Mouse (Mus musculus) forebrain, embryonic 13.5 days (tissue): ENCODE data around the gene Mgme1. TPM values are rescaled to one million over a fixed set of nuclear protein-coding genes. Genes with fewer than 3 reads are reported as not detected.

Source experiments
- ATAC-seq: fragments of 200-750 bp; cut with Nextera tagmentation; 2 replicates; pipeline ENCODE4 v1.8.0; 2017
- H3K27ac ChIP-seq: fragments of 300-500 bp; sonication (generic); 2 replicates; pipeline ENCODE4 v1.5.1; 2015; ENCODE audit warnings: inconsistent platforms, mild to moderate bottlenecking, moderate library complexity
- H3K27me3 ChIP-seq: fragments of 300-500 bp; sonication (generic); 2 replicates; pipeline ENCODE4 v1.6.1; 2015; ENCODE audit warnings: mild to moderate bottlenecking, inconsistent platforms
- H3K36me3 ChIP-seq: fragments of 300-500 bp; sonication (generic); 2 replicates; pipeline ENCODE4 v1.6.1; 2015; ENCODE audit warnings: mild to moderate bottlenecking, inconsistent platforms; ENCODE audit not compliant: poor library complexity, severe bottlenecking
- H3K4me1 ChIP-seq: fragments of 300-500 bp; sonication (generic); 2 replicates; pipeline ENCODE4 v1.6.1; 2015; ENCODE audit warnings: inconsistent platforms
- H3K4me2 ChIP-seq: fragments of 300-500 bp; sonication (generic); 2 replicates; pipeline ENCODE4 v1.6.1; 2015; ENCODE audit warnings: inconsistent platforms, mild to moderate bottlenecking, moderate library complexity
- H3K4me3 ChIP-seq: fragments of 300-500 bp; sonication (generic); 2 replicates; pipeline ENCODE4 v1.5.1; 2015; ENCODE audit warnings: mild to moderate bottlenecking, inconsistent platforms
- H3K9ac ChIP-seq: fragments of 300-500 bp; sonication (generic); 2 replicates; pipeline ENCODE4 v1.6.1; 2015; ENCODE audit warnings: mild to moderate bottlenecking, inconsistent platforms
- H3K9me3 ChIP-seq: fragments of 300-500 bp; sonication (generic); replicated peaks from 2 replicates; pipeline ENCODE4 v1.6.1; 2016; ENCODE audit warnings: inconsistent platforms
- whole genome bisulfite sequencing: fragments of 180-500 bp; shearing (Covaris S2); methylation state at CpG from one replicate; pipeline ENCODE4 v1.1.7; 2015; 5-methylcytosine and 5-hydroxymethylcytosine counted together
- polyA plus RNA-seq: library from polyadenylated mRNA; unstranded; fragments of >200 nt; fragmentation: Nextera tagmentation; extraction: Ambion mirVana; gene quantifications from 2 replicates; pipeline ENCODE4 v1.2.1, GENCODE M21; 2015

Gene Mgme1
- polyA plus RNA-seq, 1 experiment from 2014 or later = 14.9 TPM

DNA sequence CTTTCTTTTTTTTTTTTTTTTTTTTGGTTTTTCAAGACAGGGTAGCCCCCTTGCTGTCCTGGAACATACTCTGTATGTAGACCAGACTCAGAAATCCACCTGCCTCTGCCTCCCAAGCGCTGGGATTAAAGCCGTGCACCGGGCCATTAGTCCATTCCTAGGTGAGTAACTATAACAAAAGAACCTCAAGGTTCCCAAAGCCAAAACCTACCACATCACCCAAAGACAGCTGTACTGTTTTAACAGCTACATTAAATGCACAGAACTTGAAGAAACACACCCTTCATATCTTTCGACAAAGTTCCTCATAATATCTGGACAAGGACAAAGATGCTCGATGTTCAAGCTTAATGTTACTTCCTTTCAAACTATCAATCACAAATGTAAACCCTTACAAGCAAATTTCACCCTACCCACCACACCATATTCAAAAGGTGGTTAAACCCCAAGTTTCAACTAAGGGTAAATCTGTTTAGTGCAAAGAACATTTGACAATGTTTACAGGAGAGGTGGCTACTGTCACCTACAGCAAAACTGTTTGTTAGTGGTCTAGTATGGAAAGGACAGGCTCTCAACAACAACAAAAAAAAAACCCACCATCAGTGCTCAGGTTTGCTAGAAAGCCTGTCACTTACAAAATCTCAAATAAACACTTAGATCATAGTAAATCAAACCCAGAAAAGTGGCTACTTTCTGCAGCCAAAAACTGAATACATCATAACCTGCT is 3.3 kb upstream of the Mgme1 start:
- 53% methylated on average over 5 of the region's 5 CpGs for WGBS
- Histone ChIP-seq H3K9ac (no peak overlapping the region), H3K4me1 (peaks cover 40% of the 10 kb centered on the region), H3K36me3 (no peaks in the 10 kb centered on the region), H3K27me3 (no peaks in the 10 kb centered on the region), H3K27ac (no peak overlapping the region), H3K4me3 (no peak overlapping the region), H3K4me2 (peak overlapping the region; percentile 74), H3K9me3 (no peaks in the 10 kb centered on the region)
- no peak for ATAC-seq

DNA sequence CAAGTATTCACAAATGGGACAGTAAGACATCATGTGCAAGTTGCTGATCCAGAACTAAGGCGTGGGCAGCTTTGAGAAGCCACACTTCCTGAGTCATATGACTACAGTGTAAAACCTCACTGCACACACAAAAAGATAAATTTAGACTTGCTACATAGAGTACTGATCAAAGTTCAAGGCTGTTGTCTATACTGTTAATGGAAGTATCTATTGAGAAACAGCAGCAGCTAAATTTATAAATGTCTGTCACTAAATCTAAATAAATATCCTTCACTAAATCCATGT is 2.8 kb upstream of the Mgme1 start:
- peak overlapping the region; percentile 74 for H3K4me2 ChIP-seq
- no peak overlapping the region for H3K27ac ChIP-seq
- H3K9ac ChIP-seq = no peak overlapping the region
- 55% methylated on average over 1 of the region's 1 CpGs for WGBS
- peaks cover 42% of the 10 kb centered on the region for H3K4me1 ChIP-seq
- no peaks in the 10 kb centered on the region for H3K36me3 ChIP-seq
- H3K9me3 ChIP-seq = no peaks in the 10 kb centered on the region
- H3K27me3 ChIP-seq = no peaks in the 10 kb centered on the region
- ATAC-seq = no peak
- peak overlapping the region; percentile 91; the same call in 1 of the 2 replicates for H3K4me3 ChIP-seq

DNA sequence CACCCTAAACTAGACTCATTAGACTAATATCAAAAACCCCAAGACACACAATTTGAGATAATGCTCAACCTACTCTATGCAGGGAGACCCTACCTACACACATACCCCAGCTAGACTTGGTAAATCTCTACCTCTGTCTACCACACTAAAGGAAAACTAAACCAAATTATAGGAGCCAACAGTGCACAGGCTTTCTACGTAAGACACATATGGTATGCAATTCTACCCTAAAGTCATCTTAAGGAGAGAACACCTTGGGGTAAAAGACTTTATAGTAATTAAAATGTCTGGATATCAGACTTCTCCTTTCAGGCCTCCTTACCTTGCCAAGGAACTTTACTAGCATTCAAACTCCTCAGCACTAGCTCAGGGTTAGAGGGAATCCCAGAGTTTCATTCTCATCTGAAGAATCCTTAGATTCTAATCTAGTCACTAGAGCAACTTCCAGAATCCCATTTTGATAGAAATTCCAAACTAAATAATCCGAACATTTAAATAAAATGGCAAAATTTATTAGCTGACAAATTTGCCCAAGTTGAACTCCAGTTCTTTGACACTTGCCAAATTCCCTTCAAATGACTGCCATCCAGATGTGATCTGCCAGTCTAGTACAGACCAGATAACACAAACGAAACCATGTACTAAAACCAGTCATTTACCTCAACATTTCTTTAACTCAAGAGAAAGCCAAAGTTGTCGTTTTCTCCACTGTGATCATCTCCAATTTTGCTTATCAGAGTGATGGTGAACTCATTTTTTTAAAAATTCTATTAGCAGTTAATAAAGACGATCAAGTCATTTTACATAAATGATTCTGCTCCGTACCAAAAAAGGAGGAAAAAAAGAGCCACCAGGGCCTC is 1.8 kb upstream of the Mgme1 start:
- Histone ChIP-seq H3K9ac (peak overlapping the region; percentile 98), H3K36me3 (no peaks in the 10 kb centered on the region), H3K4me2 (peak overlapping the region; percentile 74), H3K9me3 (no peaks in the 10 kb centered on the region), H3K4me3 (peak overlapping the region; percentile 91), H3K4me1 (peaks cover 42% of the 10 kb centered on the region), H3K27me3 (no peaks in the 10 kb centered on the region), H3K27ac (no peak overlapping the region)
- WGBS = 7% methylated on average over 6 of the region's 6 CpGs
- ATAC-seq = no peak

DNA sequence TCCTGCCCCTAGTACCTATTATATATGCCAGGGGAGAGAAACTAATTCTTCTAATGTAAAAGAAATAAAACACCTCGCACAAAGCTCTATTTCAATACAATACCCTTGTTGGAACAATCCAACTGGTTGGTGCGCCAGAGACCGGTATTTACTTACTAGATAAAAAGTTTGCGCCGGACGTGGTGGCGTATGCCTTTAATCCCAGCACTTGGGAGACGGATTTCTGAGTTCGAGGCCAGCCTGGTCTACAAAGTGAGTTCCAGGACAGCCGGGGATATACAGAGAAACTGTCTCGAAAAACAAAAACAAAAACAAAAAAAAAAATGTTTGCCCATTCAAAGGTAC is 1.2 kb upstream of the Mgme1 start:
- Histone ChIP-seq H3K36me3 (no peaks in the 10 kb centered on the region), H3K27ac (no peak overlapping the region), H3K9ac (peak overlapping the region; percentile 98), H3K9me3 (no peaks in the 10 kb centered on the region), H3K27me3 (no peaks in the 10 kb centered on the region), H3K4me2 (peak overlapping the region; percentile 74), H3K4me3 (peak overlapping the region; percentile 91), H3K4me1 (peaks cover 42% of the 10 kb centered on the region)
- 2% methylated on average over 11 of the region's 11 CpGs for WGBS
- no peak for ATAC-seq

DNA sequence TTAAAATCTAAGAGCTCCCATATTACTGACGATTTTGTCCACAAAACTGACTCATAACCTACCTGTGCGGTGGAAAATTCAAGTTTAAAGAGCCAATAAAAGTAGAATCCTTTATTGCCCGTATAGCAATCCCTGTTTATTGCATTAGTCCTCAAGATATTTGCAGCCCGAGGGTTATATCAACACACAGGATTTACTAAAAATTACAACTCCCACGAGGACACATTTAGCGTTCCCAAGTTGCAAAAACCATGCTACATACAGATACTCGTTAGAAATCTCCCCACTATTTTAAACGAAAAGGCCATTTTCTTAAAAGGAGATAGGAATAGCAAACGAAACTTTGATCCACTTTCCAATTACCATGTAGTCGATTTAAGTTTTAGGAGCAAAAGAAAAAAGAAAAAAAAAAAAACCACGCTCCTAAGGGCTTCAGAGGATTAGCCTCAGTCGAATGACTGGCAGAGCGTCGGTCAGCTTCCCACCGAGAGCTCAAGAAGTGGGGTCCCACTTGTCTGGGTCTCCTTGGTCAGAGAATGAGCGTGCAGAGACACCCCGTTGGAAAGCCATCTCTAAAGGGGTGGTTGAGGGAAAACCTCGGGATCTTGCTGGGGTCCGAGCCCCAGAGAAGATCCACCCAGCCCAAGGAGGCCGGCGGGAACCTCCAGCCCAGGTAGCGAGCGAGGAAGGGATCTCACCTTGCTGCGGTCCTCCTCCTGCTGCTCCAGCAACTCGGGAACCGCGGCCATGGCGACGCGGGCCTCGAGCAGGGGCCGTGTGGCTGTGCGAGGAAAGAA is 586 bp upstream of the Mgme1 start:
- H3K9ac ChIP-seq = peak overlapping the region; percentile 98
- no peaks in the 10 kb centered on the region for H3K9me3 ChIP-seq
- H3K27me3 ChIP-seq = no peaks in the 10 kb centered on the region
- peak overlapping the region; percentile 74 for H3K4me2 ChIP-seq
- H3K36me3 ChIP-seq = no peaks in the 10 kb centered on the region; the same call in 1 of the 2 replicates
- H3K4me3 ChIP-seq = peak overlapping the region; percentile 91
- H3K27ac ChIP-seq = peak overlapping the region; percentile 88
- ATAC-seq = no peak
- WGBS = under 1% methylated on average over 33 of the region's 33 CpGs
- peaks cover 42% of the 10 kb centered on the region for H3K4me1 ChIP-seq

DNA sequence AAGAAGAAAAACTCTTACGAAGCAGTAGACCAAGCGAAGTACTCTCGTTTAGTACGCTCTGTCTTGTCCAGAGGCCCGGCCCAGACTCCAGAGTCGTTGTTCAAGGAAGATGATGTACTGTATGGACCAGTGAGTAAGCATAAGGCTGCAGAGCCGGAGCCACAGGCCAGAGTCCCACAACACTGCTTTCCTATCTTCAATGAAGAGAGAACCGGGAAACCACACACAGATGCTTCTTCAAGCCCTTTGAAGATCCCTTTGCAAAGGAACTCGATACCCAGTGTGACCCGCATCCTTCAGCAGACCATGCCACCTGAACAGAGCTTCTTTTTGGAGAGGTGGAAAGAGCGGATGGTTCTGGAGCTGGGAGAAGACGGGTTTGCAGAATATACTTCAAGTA is 1.6 kb downstream of the Mgme1 start:
- no peak overlapping the region for H3K4me3 ChIP-seq
- H3K4me2 ChIP-seq = no peak overlapping the region
- H3K4me1 ChIP-seq = peaks cover 27% of the 10 kb centered on the region
- H3K36me3 ChIP-seq = peaks cover 4% of the 10 kb centered on the region
- 93% methylated on average over 12 of the region's 12 CpGs for WGBS
- H3K9ac ChIP-seq = no peak overlapping the region
- no peak overlapping the region for H3K27ac ChIP-seq
- no peak for ATAC-seq
- H3K27me3 ChIP-seq = no peaks in the 10 kb centered on the region
- no peaks in the 10 kb centered on the region for H3K9me3 ChIP-seq

DNA sequence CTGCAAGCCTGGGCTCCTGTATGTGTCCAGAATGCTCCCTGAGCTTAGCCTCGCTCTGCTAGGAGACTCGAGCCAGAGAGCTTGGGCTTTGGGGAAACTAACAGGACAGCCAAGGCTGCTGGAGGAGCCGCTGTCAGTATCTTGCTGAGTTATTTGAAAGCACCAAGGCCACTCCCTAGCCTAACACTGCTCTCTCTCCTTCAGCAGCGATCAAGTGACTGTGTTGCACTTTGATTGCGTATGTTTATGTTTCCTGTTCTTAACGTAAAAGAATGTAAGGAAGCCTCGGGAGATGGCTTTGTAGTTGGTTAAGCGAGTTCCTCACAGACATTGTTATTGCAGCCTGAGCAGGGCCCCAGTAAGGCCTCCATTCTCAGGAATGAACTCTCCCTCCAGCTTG is 4.3 kb downstream of the Mgme1 start:
- no peak for ATAC-seq
- 0 out of 2 replicates have a peak, but pooled peaks cover 4% of the 10 kb centered on the region for H3K4me1 ChIP-seq
- H3K27ac ChIP-seq = no peak overlapping the region
- no peak overlapping the region for H3K9ac ChIP-seq
- H3K4me2 ChIP-seq = no peak overlapping the region
- no peaks in the 10 kb centered on the region for H3K9me3 ChIP-seq
- peaks cover 14% of the 10 kb centered on the region for H3K36me3 ChIP-seq
- WGBS = 78% methylated on average over 8 of the region's 8 CpGs
- no peak overlapping the region for H3K4me3 ChIP-seq
- H3K27me3 ChIP-seq = no peaks in the 10 kb centered on the region

DNA sequence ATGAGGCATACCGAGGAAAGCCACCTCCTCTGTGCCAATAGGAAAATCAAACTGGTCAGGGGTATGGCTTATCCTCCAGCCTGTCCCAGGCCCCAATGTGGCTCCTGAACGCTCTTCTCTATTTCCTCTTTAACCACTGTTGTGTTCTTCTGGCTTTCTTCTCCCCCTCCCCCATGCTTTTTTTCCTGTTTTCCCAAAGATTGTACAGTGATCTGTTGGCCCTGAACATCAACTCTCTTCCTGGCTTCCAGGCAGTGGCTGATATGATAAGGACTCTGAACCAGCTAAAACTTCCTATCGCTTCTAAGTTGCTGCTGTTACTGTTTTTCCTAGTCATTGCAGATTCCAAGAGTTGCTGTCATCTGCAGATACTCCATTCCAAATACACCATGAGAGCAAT is 6.4 kb downstream of the Mgme1 start:
- H3K9ac ChIP-seq = no peak overlapping the region
- H3K36me3 ChIP-seq = peaks cover 17% of the 10 kb centered on the region
- WGBS = 90% methylated on average over 3 of the region's 3 CpGs
- H3K4me3 ChIP-seq = no peak overlapping the region
- no peaks in the 10 kb centered on the region for H3K9me3 ChIP-seq
- no peak for ATAC-seq
- 0 out of 2 replicates have a peak, but pooled peaks cover 4% of the 10 kb centered on the region for H3K4me1 ChIP-seq
- H3K27me3 ChIP-seq = no peaks in the 10 kb centered on the region
- no peak overlapping the region for H3K27ac ChIP-seq
- H3K4me2 ChIP-seq = no peak overlapping the region

DNA sequence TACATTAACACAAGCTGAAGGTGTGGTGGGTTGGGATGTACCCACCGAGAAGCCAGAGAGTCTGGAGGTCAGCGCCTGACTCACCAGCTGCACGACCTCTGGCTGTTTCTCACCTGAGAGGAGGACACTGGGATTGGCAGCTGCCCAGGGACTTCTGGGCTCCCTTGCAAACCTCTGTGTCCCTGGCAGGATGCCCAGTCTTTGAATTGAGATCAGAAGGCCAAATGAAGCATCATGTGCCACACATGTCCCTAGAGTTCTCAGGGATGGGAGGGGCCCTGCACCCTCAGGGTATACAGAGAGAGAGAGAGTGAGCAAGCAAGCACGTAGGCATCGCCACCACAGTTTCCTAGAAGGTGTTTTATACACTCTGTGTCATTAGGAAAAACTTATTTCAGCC is 9.3 kb downstream of the Mgme1 start:
- WGBS = 75% methylated on average over 5 of the region's 5 CpGs
- Histone ChIP-seq H3K9me3 (no peaks in the 10 kb centered on the region), H3K27me3 (no peaks in the 10 kb centered on the region), H3K27ac (no peak overlapping the region), H3K36me3 (peaks cover 17% of the 10 kb centered on the region), H3K4me1 (peaks cover 4% of the 10 kb centered on the region; the same call in 1 of the 2 replicates), H3K9ac (no peak overlapping the region), H3K4me3 (no peak overlapping the region), H3K4me2 (no peak overlapping the region)
- no peak for ATAC-seq

DNA sequence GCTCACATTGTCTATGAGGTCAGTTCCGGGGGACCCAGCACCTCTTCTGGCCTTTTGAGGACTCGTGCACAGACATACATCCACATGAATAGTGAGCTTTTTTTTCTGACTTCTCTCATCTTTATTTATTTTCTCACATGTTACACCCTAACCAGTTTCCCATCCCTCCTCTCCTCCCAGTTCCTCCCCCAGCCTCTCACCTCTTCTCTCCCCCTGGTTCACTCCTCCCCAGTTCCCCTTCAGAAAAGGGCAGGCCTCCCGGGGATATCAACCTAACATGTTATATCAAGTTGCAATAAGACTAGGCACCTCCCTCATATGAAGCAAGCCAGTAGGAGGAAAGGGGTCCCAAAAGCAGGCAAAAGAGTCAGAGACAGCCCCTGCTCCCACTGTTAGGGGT is 10.1 kb downstream of the Mgme1 start:
- Histone ChIP-seq H3K27ac (no peak overlapping the region), H3K4me1 (peaks cover 6% of the 10 kb centered on the region; the same call in 1 of the 2 replicates), H3K36me3 (peaks cover 17% of the 10 kb centered on the region), H3K4me3 (no peak overlapping the region), H3K4me2 (no peak overlapping the region), H3K9ac (no peak overlapping the region), H3K27me3 (no peaks in the 10 kb centered on the region), H3K9me3 (no peaks in the 10 kb centered on the region)
- 87% methylated on average over 3 of the region's 3 CpGs for WGBS
- no peak for ATAC-seq

DNA sequence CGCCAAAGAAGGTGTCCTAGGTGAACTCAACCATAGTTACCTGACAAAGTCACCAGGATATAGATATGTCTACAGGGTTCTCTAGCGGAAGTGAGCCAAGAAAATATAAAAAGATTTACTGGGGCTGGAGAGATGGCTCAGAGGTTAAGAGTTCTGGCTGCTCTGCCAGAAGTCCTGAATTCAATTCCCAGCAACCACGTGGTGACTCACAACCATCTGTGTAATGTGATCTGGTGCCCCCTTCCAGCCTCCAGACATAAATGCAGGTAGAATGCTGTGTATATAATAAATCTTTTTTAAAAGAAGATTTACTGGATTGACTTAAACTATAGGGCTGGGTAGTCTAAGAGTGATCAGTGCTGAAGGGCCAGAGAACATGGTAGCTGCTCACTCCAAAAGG is 11.0 kb downstream of the Mgme1 start:
- Histone ChIP-seq H3K9me3 (no peaks in the 10 kb centered on the region), H3K9ac (no peak overlapping the region), H3K27ac (no peak overlapping the region), H3K36me3 (peaks cover 14% of the 10 kb centered on the region), H3K27me3 (no peaks in the 10 kb centered on the region), H3K4me1 (peaks cover 6% of the 10 kb centered on the region; the same call in 1 of the 2 replicates), H3K4me3 (no peak overlapping the region), H3K4me2 (no peak overlapping the region)
- 66% methylated on average over 3 of the region's 3 CpGs for WGBS
- ATAC-seq = no peak

DNA sequence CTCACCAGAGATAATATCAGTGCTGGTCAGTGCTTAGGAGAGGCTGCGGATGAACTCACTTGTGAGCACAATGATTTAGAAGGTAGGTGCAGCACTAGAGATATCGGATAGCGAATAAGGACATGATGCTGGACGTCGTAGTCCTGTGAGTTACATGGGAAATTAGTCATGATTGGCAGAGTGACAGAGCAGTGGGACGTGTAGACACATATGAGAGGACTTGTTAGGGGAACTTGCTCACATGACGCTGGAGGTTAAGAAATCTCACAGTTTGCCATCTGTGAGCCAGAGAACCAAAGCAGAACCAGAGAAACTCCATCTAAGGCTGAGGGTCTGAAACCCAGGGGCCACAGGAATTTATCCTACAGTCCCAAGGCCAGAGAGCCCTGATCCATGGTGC is 19.9 kb downstream of the Mgme1 start:
- Histone ChIP-seq H3K4me1 (no peaks in the 10 kb centered on the region), H3K4me3 (no peak overlapping the region), H3K4me2 (no peak overlapping the region), H3K9me3 (no peaks in the 10 kb centered on the region), H3K36me3 (no peaks in the 10 kb centered on the region), H3K9ac (no peak overlapping the region), H3K27ac (no peak overlapping the region), H3K27me3 (no peaks in the 10 kb centered on the region; the same call in 1 of the 2 replicates)
- 91% methylated on average over 7 of the region's 7 CpGs for WGBS
- ATAC-seq = no peak
